Mouse (Mus musculus) embryonic facial prominence, embryonic 14.5 days (tissue): ENCODE results near the gene Scaper. TPM values are rescaled to one million over a fixed set of nuclear protein-coding genes. Genes with fewer than 3 reads are reported as not detected.
A peak's percentile ranks its signal among the peaks of the same experiment; 100 is the strongest.

Experiments
- ATAC-seq: fragments of 200-750 bp; cut with Nextera tagmentation; 2 replicates; pipeline ENCODE4 v1.8.0; 2017; ENCODE audit warnings: low read depth, moderate number of reproducible peaks, moderate TSS enrichment
- DNase-seq: peaks from one replicate; pipeline ENCODE4 v3.0.0-alpha.2; 2015; ENCODE audit warnings: low spot score
- H3K27ac ChIP-seq: fragments of 300-500 bp; sonication (generic); replicated peaks from 2 replicates; pipeline ENCODE4 v1.5.1; 2014; ENCODE audit warnings: low read depth, mild to moderate bottlenecking, low read length, moderate library complexity
- H3K27me3 ChIP-seq: fragments of 300-500 bp; sonication (generic); replicated peaks from 2 replicates; pipeline ENCODE4 v1.6.1; 2014; ENCODE audit warnings: low read length; ENCODE audit not compliant: control insufficient read depth, insufficient read depth
- H3K36me3 ChIP-seq: fragments of 300-500 bp; sonication (generic); 2 replicates; pipeline ENCODE4 v1.6.1; 2014; ENCODE audit warnings: low read length, mixed read lengths; ENCODE audit not compliant: control insufficient read depth, insufficient read depth
- H3K4me1 ChIP-seq: fragments of 300-500 bp; sonication (generic); 2 replicates; pipeline ENCODE4 v1.6.1; 2014; ENCODE audit warnings: antibody characterized with exemption, low read length; ENCODE audit not compliant: control insufficient read depth, insufficient read depth
- H3K4me2 ChIP-seq: fragments of 300-500 bp; sonication (generic); 2 replicates; pipeline ENCODE4 v1.6.1; 2014; ENCODE audit warnings: low read depth, mild to moderate bottlenecking, low read length, moderate library complexity, mixed read lengths
- H3K4me3 ChIP-seq: fragments of 300-500 bp; sonication (generic); 2 replicates; pipeline ENCODE4 v1.5.1; 2014; ENCODE audit warnings: low read depth, mild to moderate bottlenecking, low read length
- H3K9ac ChIP-seq: fragments of 300-500 bp; sonication (generic); 2 replicates; pipeline ENCODE4 v1.6.1; 2014; ENCODE audit warnings: low read depth, mild to moderate bottlenecking, low read length, moderate library complexity, mixed read lengths
- H3K9me3 ChIP-seq: fragments of 300-500 bp; sonication (generic); 2 replicates; pipeline ENCODE4 v1.6.1; 2016; ENCODE audit warnings: low read length; ENCODE audit not compliant: control insufficient read depth
- WGBS: fragments of 180-500 bp; shearing (Covaris S2); extraction: QIAGEN DNeasy Blood & Tissue Kit; methylation state at CpG from one replicate; pipeline ENCODE4 v1.1.7; 2014; 5-methylcytosine and 5-hydroxymethylcytosine counted together
- polyA plus RNA-seq: library from polyadenylated mRNA; unstranded; fragments of >200 nt; fragmentation: Nextera tagmentation; extraction: Ambion mirVana; gene quantifications from 2 replicates; pipeline ENCODE4 v1.2.1, GENCODE M21; 2014

Gene Scaper
- polyA plus RNA-seq, 1 experiment from 2014 or later = 12.2 TPM

DNA sequence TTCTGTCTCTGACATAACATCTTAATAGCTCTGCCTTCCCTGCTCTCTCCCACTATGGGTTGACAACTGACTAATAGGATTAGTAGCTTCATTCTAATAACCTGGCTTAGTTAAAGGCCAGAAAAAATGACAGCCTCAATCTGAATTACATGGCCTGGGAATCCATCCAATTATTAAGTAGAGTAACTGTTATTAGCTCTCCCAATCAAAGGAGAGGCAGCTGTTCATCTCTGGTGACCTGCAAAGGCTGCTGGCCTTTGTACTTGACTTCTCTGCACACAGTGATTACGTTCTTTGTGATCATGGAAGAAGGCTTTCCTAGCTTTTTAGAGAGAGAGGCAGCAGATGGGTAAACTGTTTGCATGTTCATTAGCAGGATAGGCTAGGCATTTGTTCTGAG is 242.6 kb downstream of the Scaper start:
- Histone ChIP-seq H3K4me3 (no peak overlapping the region), H3K27ac (no peak overlapping the region; the same call in 1 of the 2 replicates), H3K9me3 (no peaks in the 10 kb centered on the region), H3K36me3 (no peaks in the 10 kb centered on the region), H3K27me3 (no peaks in the 10 kb centered on the region), H3K9ac (no peak overlapping the region), H3K4me2 (no peak overlapping the region), H3K4me1 (no peaks in the 10 kb centered on the region)
- ATAC-seq (no peak), DNase-seq (peak; percentile 25)
- WGBS = 54% methylated on average over 1 of the region's 1 CpGs

DNA sequence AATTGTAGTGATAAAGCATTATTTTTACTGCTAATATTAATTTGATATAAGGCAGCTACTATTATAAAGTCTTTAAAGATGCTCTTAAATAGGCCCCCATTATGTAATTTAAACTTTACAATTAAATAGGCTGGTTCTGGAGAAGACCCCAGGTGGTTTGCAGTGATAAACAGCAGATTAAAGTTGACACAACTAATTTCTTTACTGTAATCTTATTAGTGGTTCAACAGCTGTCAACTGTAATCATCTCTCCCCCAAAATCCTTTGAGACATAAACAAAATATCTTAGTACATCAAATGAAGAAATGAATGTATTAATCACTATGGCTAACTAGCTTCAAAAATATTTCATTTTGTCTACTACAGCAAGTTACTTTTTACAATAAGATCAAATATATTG is 260.8 kb downstream of the Scaper start:
- Histone ChIP-seq H3K27ac (no peak overlapping the region), H3K9ac (no peak overlapping the region), H3K4me3 (no peak overlapping the region), H3K36me3 (no peaks in the 10 kb centered on the region), H3K9me3 (no peaks in the 10 kb centered on the region), H3K4me1 (no peaks in the 10 kb centered on the region), H3K27me3 (no peaks in the 10 kb centered on the region), H3K4me2 (no peak overlapping the region)
- ATAC-seq (no peak), DNase-seq (no peak)

DNA sequence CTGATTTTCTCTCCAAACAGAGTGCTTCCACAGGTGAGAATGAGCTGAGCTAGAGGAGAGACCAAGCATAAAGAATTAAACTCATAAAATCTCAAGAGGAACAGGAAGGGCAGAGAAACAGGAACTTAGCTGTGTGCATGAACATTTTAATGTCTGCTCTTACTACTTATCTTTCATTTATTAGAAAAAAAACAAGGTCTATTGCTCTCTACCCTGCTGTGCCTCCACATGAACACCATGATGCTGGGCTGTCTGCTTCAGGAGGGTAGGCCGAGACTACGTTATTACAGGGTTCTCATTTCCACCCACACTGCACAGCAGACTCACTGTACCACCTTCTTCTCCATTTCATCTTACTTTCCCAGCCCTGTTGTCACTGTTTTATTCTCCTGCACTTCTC is 291.5 kb downstream of the Scaper start:
- Histone ChIP-seq H3K36me3 (no peaks in the 10 kb centered on the region), H3K27me3 (no peaks in the 10 kb centered on the region), H3K9me3 (no peaks in the 10 kb centered on the region), H3K9ac (no peak overlapping the region), H3K27ac (no peak overlapping the region), H3K4me3 (no peak overlapping the region), H3K4me1 (no peaks in the 10 kb centered on the region), H3K4me2 (no peak overlapping the region)
- DNase-seq (no peak), ATAC-seq (no peak)
- 90% methylated on average over 2 of the region's 2 CpGs for WGBS

DNA sequence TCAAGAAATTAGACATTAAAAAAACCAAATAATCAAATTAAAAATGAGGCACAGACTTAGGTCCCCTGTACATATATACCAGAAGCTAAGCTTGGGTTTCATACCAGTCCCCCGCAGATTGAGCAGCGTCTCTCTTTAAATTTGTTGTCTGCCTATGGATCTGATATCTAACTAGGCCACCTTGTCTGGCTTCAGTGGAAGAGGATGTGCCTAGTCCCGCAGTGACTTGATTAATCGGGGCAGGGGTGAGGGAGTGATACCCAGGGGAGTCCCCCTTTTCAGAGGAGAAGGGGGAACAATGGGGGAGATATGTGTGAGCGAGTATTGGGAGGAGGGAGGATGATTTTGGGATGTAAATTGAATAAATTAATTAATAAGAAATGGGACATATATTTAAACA is 310.9 kb downstream of the Scaper start:
- no peak for ATAC-seq
- no peaks in the 10 kb centered on the region for H3K36me3 ChIP-seq
- WGBS = 80% methylated on average over 5 of the region's 5 CpGs

DNA sequence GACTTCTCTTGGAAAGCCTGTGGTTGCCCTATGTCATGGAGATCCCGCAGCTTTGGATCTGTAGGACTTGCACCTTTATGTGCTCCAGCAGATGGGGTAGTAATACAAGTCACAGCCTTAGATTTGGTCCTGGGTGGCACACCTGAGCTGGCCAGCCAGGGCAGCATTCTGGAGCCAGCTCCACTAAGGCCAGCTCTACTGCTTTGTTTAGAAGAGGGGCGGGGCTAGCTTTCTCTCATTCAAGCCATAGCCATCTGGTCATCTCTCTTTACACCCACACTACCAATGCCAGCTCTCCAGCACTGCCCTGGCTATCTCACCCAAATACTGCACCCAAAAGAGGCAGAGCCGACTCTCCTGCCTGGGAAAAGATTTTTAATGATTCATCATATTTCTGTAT is 323.2 kb downstream of the Scaper start:
- WGBS = 80% methylated on average over 3 of the region's 3 CpGs
- Histone ChIP-seq H3K36me3 (no peaks in the 10 kb centered on the region), H3K27ac (no peak overlapping the region), H3K4me2 (no peak overlapping the region), H3K27me3 (no peaks in the 10 kb centered on the region), H3K4me3 (no peak overlapping the region), H3K9ac (no peak overlapping the region), H3K4me1 (no peaks in the 10 kb centered on the region), H3K9me3 (no peaks in the 10 kb centered on the region)
- ATAC-seq = no peak
- DNase-seq = no peak

More for the DNA sequence above, 310.9 kb downstream of the Scaper start:
- no peaks in the 10 kb centered on the region for H3K27me3 ChIP-seq
- no peaks in the 10 kb centered on the region; the same call in 1 of the 2 replicates for H3K9me3 ChIP-seq
- H3K27ac ChIP-seq = no peak overlapping the region
- H3K4me1 ChIP-seq = no peaks in the 10 kb centered on the region
- H3K9ac ChIP-seq = no peak overlapping the region
- H3K4me2 ChIP-seq = no peak overlapping the region
- DNase-seq = no peak
- no peak overlapping the region for H3K4me3 ChIP-seq

DNA sequence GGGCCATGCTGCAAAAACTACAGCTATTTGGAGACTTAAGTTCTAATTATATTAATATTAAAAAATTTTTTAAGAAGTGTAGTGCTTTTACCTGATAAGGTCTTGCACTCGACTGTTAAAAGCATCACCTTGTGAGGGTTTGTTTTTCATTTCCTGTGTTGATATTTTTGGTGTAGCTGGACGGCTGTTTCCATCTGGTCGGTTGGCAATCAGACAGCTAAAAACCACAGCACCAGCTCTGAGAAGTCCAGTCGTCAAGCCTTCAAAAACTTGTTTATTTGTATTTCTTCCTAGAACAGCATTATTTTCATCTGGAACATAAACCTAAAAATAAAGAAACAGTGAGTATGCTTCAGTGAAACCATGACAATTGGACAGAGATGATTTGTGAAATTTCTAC is 328.2 kb downstream of the Scaper start:
- no peak overlapping the region for H3K27ac ChIP-seq
- DNase-seq (no peak), ATAC-seq (no peak)
- H3K4me2 ChIP-seq = no peak overlapping the region
- no peaks in the 10 kb centered on the region for H3K4me1 ChIP-seq
- no peak overlapping the region for H3K9ac ChIP-seq
- H3K27me3 ChIP-seq = no peaks in the 10 kb centered on the region
- no peaks in the 10 kb centered on the region for H3K36me3 ChIP-seq
- WGBS = 40% methylated on average over 4 of the region's 4 CpGs
- no peaks in the 10 kb centered on the region for H3K9me3 ChIP-seq
- no peak overlapping the region for H3K4me3 ChIP-seq

DNA sequence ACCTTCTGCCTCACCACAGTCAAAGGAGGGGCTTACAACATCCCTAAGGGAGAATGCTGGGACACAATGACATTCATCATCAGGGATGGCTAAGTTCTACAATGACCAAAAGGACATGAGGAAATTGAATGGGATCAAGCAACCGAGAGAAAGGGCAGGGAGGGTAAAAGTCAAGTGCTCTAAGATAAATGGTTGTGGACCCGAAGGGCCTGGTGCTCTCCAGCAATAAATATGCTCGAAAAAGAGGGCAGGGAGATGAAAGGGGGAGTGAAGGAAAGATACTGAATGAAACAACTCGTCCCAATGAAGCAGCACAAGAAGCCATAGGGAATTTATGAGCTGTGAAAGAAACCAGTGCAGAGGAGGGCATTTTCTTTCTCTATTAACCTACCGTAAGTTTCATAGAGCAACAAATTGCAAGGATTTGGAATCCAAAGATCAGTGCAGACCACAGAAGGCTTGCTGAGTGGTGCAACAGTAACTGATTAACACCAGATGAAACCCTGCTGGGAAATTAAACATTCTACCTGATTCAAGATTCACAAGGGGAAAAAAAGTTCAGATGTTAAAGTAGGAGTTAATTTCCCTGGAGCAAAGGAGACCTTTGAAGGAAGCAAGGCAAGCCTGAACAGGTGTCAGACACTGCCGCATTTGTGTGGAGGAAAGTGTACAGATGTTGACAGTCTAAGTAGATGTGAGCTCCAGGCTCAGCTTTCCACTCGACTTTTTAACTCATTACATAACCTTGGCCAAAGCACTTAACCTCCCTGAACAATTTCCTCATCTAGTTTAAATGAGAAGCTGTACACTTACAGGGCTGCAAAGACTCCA is 329.0 kb downstream of the Scaper start:
- ATAC-seq (peak; percentile 75; the same call in 1 of the 2 replicates), DNase-seq (peak; percentile 65)
- Histone ChIP-seq H3K9ac (no peak overlapping the region), H3K4me2 (no peak overlapping the region), H3K27ac (no peak overlapping the region), H3K27me3 (no peaks in the 10 kb centered on the region), H3K4me1 (no peaks in the 10 kb centered on the region), H3K36me3 (no peaks in the 10 kb centered on the region), H3K4me3 (no peak overlapping the region), H3K9me3 (no peaks in the 10 kb centered on the region)
- WGBS = 34% methylated on average over 7 of the region's 7 CpGs

DNA sequence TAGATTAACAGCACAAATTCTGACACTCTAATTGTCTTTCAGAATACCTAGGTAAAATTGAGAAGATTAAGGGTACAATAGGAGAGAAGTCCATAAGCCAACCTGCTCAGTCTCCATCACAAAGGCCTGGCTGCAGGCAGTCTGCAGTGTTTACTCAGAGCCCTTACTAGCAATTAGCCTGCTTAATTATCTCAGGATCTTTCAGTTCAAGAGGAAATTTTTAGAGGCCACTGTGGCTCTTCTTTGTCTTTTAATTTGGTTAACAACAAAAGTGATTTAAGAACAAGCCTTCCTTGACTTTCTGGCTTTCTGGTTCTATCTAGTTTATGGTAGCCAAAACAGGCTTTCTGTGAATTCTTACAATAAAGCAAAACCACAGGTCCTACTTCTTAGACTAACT is 339.3 kb downstream of the Scaper start:
- Histone ChIP-seq H3K9me3 (no peaks in the 10 kb centered on the region), H3K4me3 (no peak overlapping the region), H3K36me3 (no peaks in the 10 kb centered on the region), H3K27ac (no peak overlapping the region), H3K9ac (no peak overlapping the region), H3K4me1 (no peaks in the 10 kb centered on the region), H3K27me3 (no peaks in the 10 kb centered on the region), H3K4me2 (no peak overlapping the region)
- ATAC-seq = no peak
- no peak for DNase-seq

DNA sequence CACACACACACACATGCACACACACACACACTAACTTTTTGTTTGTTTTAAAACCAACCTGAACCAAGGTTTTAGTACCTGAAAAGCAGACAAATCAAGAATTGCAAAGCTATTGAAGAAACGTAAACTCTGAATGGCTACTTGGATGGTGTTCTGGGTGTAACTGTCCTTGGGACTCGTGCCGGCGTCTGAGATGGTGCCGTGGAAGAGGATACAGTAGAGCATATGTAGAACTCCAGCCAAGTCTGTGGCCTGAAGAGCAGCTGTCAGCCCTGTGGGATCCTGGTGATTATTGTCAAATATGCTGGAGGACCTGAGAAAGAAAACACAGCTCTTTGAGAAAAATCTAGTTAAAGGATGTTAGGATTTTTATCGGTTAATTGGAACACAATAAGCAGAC is 351.8 kb downstream of the Scaper start:
- ATAC-seq (no peak), DNase-seq (no peak)
- Histone ChIP-seq H3K27me3 (no peaks in the 10 kb centered on the region), H3K4me1 (no peaks in the 10 kb centered on the region), H3K4me2 (no peak overlapping the region), H3K9me3 (no peaks in the 10 kb centered on the region), H3K9ac (no peak overlapping the region), H3K4me3 (no peak overlapping the region), H3K36me3 (0 out of 2 replicates have a peak, but pooled peaks cover 6% of the 10 kb centered on the region), H3K27ac (no peak overlapping the region)
- WGBS = 86% methylated on average over 6 of the region's 6 CpGs
